Mouse (Mus musculus): ENCODE measurements around the gene Suv39h1. TPM values are rescaled to one million over a fixed set of nuclear protein-coding genes. Genes with fewer than 3 reads are reported as not detected.
"Not testable (repeated sequence)": the region's sequence is repeated elsewhere in the genome, so short reads cannot be mapped to it uniquely, and the experiment has no call there.

Gene Suv39h1
- total and polyA plus RNA-seq, 2 experiments from 2014 or later: 32.0 to 34.8 TPM

DNA sequence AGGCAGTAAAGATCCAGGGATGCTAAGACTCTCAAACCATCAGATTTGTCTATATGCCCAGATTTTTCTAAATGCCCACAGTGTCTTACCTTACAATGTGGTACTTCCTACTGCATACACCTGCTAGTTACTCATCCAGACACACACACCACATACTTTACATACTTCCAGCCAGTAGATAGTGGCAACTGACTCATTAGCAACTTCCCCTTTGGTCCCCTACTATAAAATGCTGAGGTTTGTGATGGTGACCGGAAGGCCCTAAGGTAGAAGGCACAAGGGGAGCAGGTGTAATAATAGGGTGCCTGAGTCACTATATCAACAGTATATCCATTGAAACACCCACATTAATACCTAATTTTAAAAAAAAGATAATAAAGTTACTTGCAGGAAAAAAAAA, 5.4 kb downstream of the Suv39h1 start:
- 83% methylated on average over 1 of the region's 1 CpGs for WGBS
- no peaks in the 10 kb centered on the region for H3K9me3 ChIP-seq (ENCODE audit: low read length)
- H3K4me1 ChIP-seq (ENCODE audit: insufficient read depth, low read length): no peaks in the 10 kb centered on the region
- ATAC-seq (ENCODE audit: low FRiP score) (no peak), DNase-seq (ENCODE audit: low spot score) (no peak)
- no peaks in the 10 kb centered on the region; the same call in 1 of the 2 replicates for H3K36me3 ChIP-seq (ENCODE audit: insufficient read depth, low read length)
- H3K4me2 ChIP-seq (ENCODE audit: low read depth, low read length, poor library complexity, severe bottlenecking): no peak overlapping the region
- no peak for TF ChIP-seq CTCF (IDR thresholded peaks at IDR 0.05)
- no peak overlapping the region for H3K27ac ChIP-seq (ENCODE audit: low read depth, low read length)
- H3K4me3 ChIP-seq (ENCODE audit: low read depth, low read length): no peak overlapping the region
- no peak overlapping the region for H3K9ac ChIP-seq (replicated peaks; ENCODE audit: low read length, poor library complexity, severe bottlenecking)
- no peaks in the 10 kb centered on the region for H3K27me3 ChIP-seq (ENCODE audit: insufficient read depth, low read length)

DNA sequence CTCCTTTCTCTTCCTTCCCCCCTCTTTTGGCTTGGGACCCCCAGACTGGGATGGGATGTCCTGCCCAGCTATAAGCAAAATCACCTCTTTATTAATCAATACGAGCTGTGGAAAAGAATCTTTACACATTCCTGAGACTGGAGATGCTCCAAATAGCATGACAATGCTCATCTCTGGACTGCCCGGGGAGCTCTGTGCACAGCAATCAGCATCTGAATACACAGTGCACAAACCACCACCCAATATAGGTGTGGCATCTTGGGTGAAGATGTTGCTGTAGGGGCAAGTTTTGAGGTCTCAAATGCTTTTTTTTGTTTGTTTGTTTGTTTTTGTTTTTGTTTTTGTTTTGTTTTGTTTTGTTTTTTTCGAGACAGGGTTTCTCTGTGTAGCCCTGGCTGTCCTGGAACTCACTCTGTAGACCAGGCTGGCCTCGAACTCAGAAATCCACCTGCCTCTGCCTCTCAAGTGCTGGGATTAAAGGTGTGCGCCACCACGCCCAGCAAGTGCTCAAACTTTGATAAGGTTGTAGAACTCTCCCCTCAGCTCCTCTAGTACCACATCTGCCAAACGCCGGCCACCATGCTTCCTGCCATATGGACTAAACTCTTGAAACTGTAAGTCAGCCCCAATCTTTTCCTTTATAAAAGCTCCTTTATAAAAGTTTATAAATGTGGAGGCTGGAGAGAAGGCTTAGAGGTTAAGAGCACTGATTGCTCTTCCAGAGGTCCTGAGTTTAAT, 23.3 kb downstream of the Suv39h1 start:
- not testable (repeated sequence) for H3K27me3 ChIP-seq (ENCODE audit: insufficient read depth, low read length); DNase-seq (ENCODE audit: low spot score); H3K9ac ChIP-seq (replicated peaks; ENCODE audit: low read length, poor library complexity, severe bottlenecking); H3K9me3 ChIP-seq (ENCODE audit: low read length); H3K36me3 ChIP-seq (ENCODE audit: insufficient read depth, low read length); H3K4me3 ChIP-seq (ENCODE audit: low read depth, low read length); H3K4me1 ChIP-seq (ENCODE audit: insufficient read depth, low read length); H3K27ac ChIP-seq (ENCODE audit: low read depth, low read length); H3K4me2 ChIP-seq (ENCODE audit: low read depth, low read length, poor library complexity, severe bottlenecking); ATAC-seq (ENCODE audit: low FRiP score)
- WGBS: 86% methylated on average over 8 of the region's 8 CpGs

DNA sequence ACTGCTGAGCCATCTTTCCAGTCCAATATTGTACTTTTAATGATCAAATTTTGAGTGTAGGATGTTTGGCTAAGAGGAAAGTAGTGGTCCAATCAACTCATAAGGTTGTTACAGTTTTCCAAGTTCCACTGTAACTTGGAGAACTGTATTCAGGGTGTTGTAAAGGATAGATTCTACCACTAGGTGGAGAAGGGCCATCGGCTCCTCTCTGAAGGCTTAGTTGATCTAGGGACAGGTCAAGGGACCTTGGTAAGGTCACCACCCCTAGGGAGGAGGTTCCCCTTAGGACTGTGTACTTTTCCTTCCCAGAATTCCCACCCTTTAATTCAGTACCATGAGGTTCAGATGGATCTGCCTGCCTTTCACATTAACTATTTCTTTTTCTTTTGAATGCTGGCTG, 41.6 kb downstream of the Suv39h1 start:
- H3K27ac ChIP-seq (ENCODE audit: low read depth, low read length): no peak overlapping the region
- no peaks in the 10 kb centered on the region for H3K4me1 ChIP-seq (ENCODE audit: insufficient read depth, low read length)
- TF ChIP-seq CTCF (IDR thresholded peaks at IDR 0.05): no peak
- ATAC-seq (ENCODE audit: low FRiP score): no peak
- DNase-seq (ENCODE audit: low spot score): no peak
- no peaks in the 10 kb centered on the region for H3K27me3 ChIP-seq (ENCODE audit: insufficient read depth, low read length)
- H3K9me3 ChIP-seq (ENCODE audit: low read length): no peaks in the 10 kb centered on the region
- H3K4me2 ChIP-seq (ENCODE audit: low read depth, low read length, poor library complexity, severe bottlenecking): no peak overlapping the region
- no peak overlapping the region for H3K4me3 ChIP-seq (ENCODE audit: low read depth, low read length)
- H3K36me3 ChIP-seq (ENCODE audit: insufficient read depth, low read length): no peaks in the 10 kb centered on the region
- WGBS: 69% methylated on average over 1 of the region's 1 CpGs
- no peak overlapping the region for H3K9ac ChIP-seq (replicated peaks; ENCODE audit: low read length, poor library complexity, severe bottlenecking)

DNA sequence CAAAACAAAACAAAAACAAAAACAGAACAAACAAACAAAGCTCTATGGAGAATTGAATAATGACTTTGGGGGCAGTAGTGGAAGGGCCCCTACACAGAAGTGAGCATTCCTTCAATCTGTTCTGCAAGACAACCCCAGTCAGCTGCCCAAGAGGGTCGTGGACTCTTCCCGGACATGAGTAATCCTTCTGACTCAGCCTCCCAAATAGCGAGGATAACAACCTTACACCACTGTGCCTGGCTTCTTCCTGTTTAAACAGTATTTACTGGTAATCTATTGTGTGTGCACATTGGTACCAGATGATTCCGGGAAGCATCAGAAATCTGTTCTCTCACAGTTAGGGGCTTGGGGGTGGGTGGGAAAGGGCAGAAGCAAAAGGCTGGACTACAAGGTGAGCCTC, 47.7 kb downstream of the Suv39h1 start:
- Histone ChIP-seq H3K4me2 (ENCODE audit: low read depth, low read length, poor library complexity, severe bottlenecking) (no peak overlapping the region), H3K27me3 (ENCODE audit: insufficient read depth, low read length) (no peaks in the 10 kb centered on the region), H3K9ac (replicated peaks; ENCODE audit: low read length, poor library complexity, severe bottlenecking) (no peak overlapping the region), H3K4me3 (ENCODE audit: low read depth, low read length) (no peak overlapping the region), H3K9me3 (ENCODE audit: low read length) (no peaks in the 10 kb centered on the region), H3K27ac (ENCODE audit: low read depth, low read length) (no peak overlapping the region), H3K36me3 (ENCODE audit: insufficient read depth, low read length) (no peaks in the 10 kb centered on the region), H3K4me1 (ENCODE audit: insufficient read depth, low read length) (no peaks in the 10 kb centered on the region)
- TF ChIP-seq CTCF (IDR thresholded peaks at IDR 0.05): no peak
- 75% methylated on average over 4 of the region's 4 CpGs for WGBS
- ATAC-seq (ENCODE audit: low FRiP score): no peak
- DNase-seq (ENCODE audit: low spot score): no peak

DNA sequence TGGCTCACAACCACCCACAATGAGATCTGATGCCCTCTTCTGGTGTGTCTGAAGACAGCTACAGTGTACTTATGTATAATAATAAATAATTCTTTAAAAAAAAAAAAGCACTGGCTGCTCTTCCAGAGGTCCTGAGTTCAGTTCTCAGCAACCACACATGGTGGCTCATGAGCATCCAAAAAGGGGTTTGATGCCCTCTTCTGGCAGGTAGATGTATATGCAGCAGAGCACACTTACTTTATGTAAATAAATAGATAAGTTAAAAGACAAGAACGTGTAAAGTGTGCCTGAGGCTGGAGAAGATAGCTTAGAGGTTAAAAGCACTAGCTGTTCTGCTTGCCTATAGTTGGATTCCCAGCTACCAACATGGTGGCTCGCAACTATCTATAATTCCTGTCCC, 49.8 kb downstream of the Suv39h1 start:
- H3K9me3 ChIP-seq (ENCODE audit: low read length): no peaks in the 10 kb centered on the region
- H3K36me3 ChIP-seq (ENCODE audit: insufficient read depth, low read length): no peaks in the 10 kb centered on the region
- no peaks in the 10 kb centered on the region for H3K4me1 ChIP-seq (ENCODE audit: insufficient read depth, low read length)
- ATAC-seq (ENCODE audit: low FRiP score): no peak
- no peak overlapping the region for H3K9ac ChIP-seq (replicated peaks; ENCODE audit: low read length, poor library complexity, severe bottlenecking)
- H3K27me3 ChIP-seq (ENCODE audit: insufficient read depth, low read length): no peaks in the 10 kb centered on the region
- no peak for TF ChIP-seq CTCF (IDR thresholded peaks at IDR 0.05)
- no peak overlapping the region for H3K27ac ChIP-seq (ENCODE audit: low read depth, low read length)
- no peak overlapping the region for H3K4me2 ChIP-seq (ENCODE audit: low read depth, low read length, poor library complexity, severe bottlenecking)
- no peak overlapping the region for H3K4me3 ChIP-seq (ENCODE audit: low read depth, low read length)
- 66% methylated on average over 2 of the region's 2 CpGs for WGBS
- no peak for DNase-seq (ENCODE audit: low spot score)

DNA sequence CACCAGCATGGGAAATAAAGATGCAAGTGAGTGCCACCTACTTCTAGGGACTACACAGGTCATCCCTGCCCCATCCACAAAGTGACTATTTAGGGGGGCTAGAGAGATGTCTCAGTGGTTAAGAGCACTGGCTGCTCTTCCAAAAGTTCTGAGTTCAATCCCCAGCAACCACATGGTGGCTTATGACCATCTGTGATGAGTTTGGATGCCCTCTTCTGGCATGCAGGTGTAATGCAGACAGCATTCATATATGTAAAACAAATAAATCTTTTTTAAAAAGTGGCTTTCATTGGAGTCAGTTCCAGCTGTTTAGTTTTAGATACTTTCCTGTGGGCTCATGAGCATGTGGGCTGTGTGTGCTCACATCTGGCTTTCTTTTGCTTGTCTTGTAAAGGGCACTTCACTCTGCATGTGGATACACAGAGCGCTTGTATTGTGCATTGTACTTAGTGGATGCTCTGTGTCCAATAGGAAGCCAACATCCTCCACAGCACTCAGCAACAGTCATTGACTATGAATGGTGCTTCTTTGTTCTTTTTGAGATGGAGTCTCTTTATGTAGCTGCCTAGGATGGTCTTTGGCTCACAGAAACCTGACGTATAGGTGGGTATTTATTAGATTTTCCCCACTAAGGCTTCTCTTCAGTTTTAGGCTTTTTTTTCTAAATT, 54.3 kb downstream of the Suv39h1 start:
- no peak for ATAC-seq (ENCODE audit: low FRiP score)
- H3K4me1 ChIP-seq (ENCODE audit: insufficient read depth, low read length): no peaks in the 10 kb centered on the region
- DNase-seq (ENCODE audit: low spot score): peak; percentile 9

More for the DNA sequence above, 54.3 kb downstream of the Suv39h1 start:
- no peak overlapping the region for H3K4me3 ChIP-seq (ENCODE audit: low read depth, low read length)
- peak; percentile 51 for TF ChIP-seq CTCF (IDR thresholded peaks at IDR 0.05)
- H3K36me3 ChIP-seq (ENCODE audit: insufficient read depth, low read length): no peaks in the 10 kb centered on the region
- H3K27me3 ChIP-seq (ENCODE audit: insufficient read depth, low read length): no peaks in the 10 kb centered on the region
- no peaks in the 10 kb centered on the region for H3K9me3 ChIP-seq (ENCODE audit: low read length)
- no peak overlapping the region for H3K27ac ChIP-seq (ENCODE audit: low read depth, low read length)
- no peak overlapping the region for H3K4me2 ChIP-seq (ENCODE audit: low read depth, low read length, poor library complexity, severe bottlenecking)
- 78% methylated on average over 2 of the region's 2 CpGs for WGBS
- H3K9ac ChIP-seq (replicated peaks; ENCODE audit: low read length, poor library complexity, severe bottlenecking): no peak overlapping the region

Data from midbrain, postnatal 0 days (tissue).